Mouse (Mus musculus) gastrocnemius, postnatal 4 days (tissue): ENCODE measurements around the gene Exoc3l4. TPM values are rescaled to one million over a fixed set of nuclear protein-coding genes. Genes with fewer than 3 reads are reported as not detected.
A peak's percentile ranks its signal among the peaks of the same experiment; 100 is the strongest.

Experiments used
- DNase-seq, 2 experiments: peaks; one replicate each; pipeline ENCODE4 v3.0.0; 2021 to 2022; ENCODE audit warnings: low spot score in 2 of 2, mixed read lengths in 2 of 2
- total RNA-seq, 2 experiments: library from RNA; stranded (reverse); gene quantifications; 2 replicates each; pipeline ENCODE4 v1.2.3; 2021

Exoc3l4 gene
- total RNA-seq, 2 experiments from 2014 or later: 5.0 to 6.1 TPM

GRCm38 (mm10) chr12:111432751-111433331 lies 16.0 kb downstream of the Exoc3l4 start:
- no peak for DNase-seq

GRCm38 (mm10) chr12:111434164-111434744 lies 17.4 kb downstream of the Exoc3l4 start:
- no peak for DNase-seq

- no peak for DNase-seq
Measured at GRCm38 (mm10) chr12:111434745-111435327, 18.0 kb downstream of the Exoc3l4 start.

- no peak for DNase-seq
Measured at GRCm38 (mm10) chr12:111436170-111436569, 19.4 kb downstream of the Exoc3l4 start.

GRCm38 (mm10) chr12:111436640-111437039 lies 19.8 kb downstream of the Exoc3l4 start:
- no peak for DNase-seq

GRCm38 (mm10) chr12:111437222-111437900 lies 20.5 kb downstream of the Exoc3l4 start:
- no peak for DNase-seq

GRCm38 (mm10) chr12:111438850-111439249 lies 22.0 kb downstream of the Exoc3l4 start:
- no peak for DNase-seq

- DNase-seq: no peak
Measured at GRCm38 (mm10) chr12:111440701-111441373, 24.0 kb downstream of the Exoc3l4 start.

- no peak for DNase-seq
Measured at GRCm38 (mm10) chr12:111441523-111441922, 24.7 kb downstream of the Exoc3l4 start.

GRCm38 (mm10) chr12:111442309-111443010 lies 25.6 kb downstream of the Exoc3l4 start, which contains the start of gene Tnfaip2:
Gene Tnfaip2 (plus strand): TSS chr12:111442469.
- DNase-seq: peak in 1 of 2 experiments; percentile 69

GRCm38 (mm10) chr12:111443011-111443870 lies 26.4 kb downstream of the Exoc3l4 start:
- no peak for DNase-seq

GRCm38 (mm10) chr12:111443921-111444831 lies 27.4 kb downstream of the Exoc3l4 start:
- no peak for DNase-seq

- DNase-seq: no peak
Measured at GRCm38 (mm10) chr12:111445161-111445889, 28.5 kb downstream of the Exoc3l4 start.

GRCm38 (mm10) chr12:111445890-111446613 lies 29.2 kb downstream of the Exoc3l4 start:
- no peak for DNase-seq

- DNase-seq: no peak
Measured at GRCm38 (mm10) chr12:111446745-111447144, 29.9 kb downstream of the Exoc3l4 start.

GRCm38 (mm10) chr12:111447350-111447749 lies 30.5 kb downstream of the Exoc3l4 start:
- no peak for DNase-seq
